7 mouse cellular contexts compared by ENCODE assay signal in genomic region chr4:108832916-108833827, GRCm38 (mm10). TPM values are rescaled to one million over a fixed set of nuclear protein-coding genes. Genes with fewer than 3 reads are reported as not detected.
A peak's percentile ranks its signal among the peaks of the same experiment; 100 is the strongest.
DNase-seq lines count a peak whose midpoint lies in the region; ATAC-seq lines count a peak whose summit lies in the region.

Gene Btf3l4 (minus strand): TSS chr4:108833614.

- H3K4me2 ChIP-seq in embryonic facial prominence, embryonic 11.5 days (ENCODE audit: low read depth, low read length): peak within 1 kb of the TSS; percentile 57
- H3K4me2 ChIP-seq in limb, embryonic 11.5 days (ENCODE audit: low read depth, severe bottlenecking): peak within 1 kb of the TSS; percentile 85
- H3K4me2 ChIP-seq in midbrain, embryonic 14.5 days (ENCODE audit: low read length): peak within 1 kb of the TSS; percentile 65

- peak; percentile 95 for DNase-seq in adrenal gland, postnatal 14 days
- DNase-seq in embryonic facial prominence, embryonic 11.5 days (ENCODE audit: low spot score): peak; percentile 98
- peak; percentile 99 for DNase-seq in heart, adult 11 months
- peak; percentile 90 for DNase-seq in kidney, adult 18-20 months
- DNase-seq in limb, embryonic 11.5 days (ENCODE audit: low spot score): peak; percentile 97
- DNase-seq in midbrain, embryonic 14.5 days: peak; percentile 98
- DNase-seq in spleen, adult 18-20 months: peak; percentile 79 to 83

- no peaks in the 10 kb centered on the region for H3K9me3 ChIP-seq in embryonic facial prominence, embryonic 11.5 days (replicated peaks; ENCODE audit: control insufficient read depth, low read length)
- no peaks in the 10 kb centered on the region for H3K9me3 ChIP-seq in limb, embryonic 11.5 days (ENCODE audit: control insufficient read depth, low read length)
- H3K9me3 ChIP-seq in midbrain, embryonic 14.5 days (ENCODE audit: control insufficient read depth, low read length): no peaks in the 10 kb centered on the region

- no peaks in the 10 kb centered on the region; the same call in 1 of the 2 replicates for H3K36me3 ChIP-seq in embryonic facial prominence, embryonic 11.5 days (replicated peaks; ENCODE audit: control insufficient read depth, insufficient read depth, low read depth, low read length)
- peaks cover 7% of the 10 kb centered on the region; the same call in 1 of the 2 replicates for H3K36me3 ChIP-seq in limb, embryonic 11.5 days (ENCODE audit: control insufficient read depth, insufficient read depth, low read length)
- H3K36me3 ChIP-seq in midbrain, embryonic 14.5 days (ENCODE audit: control insufficient read depth, insufficient read depth, low read length): peaks cover 19% of the 10 kb centered on the region

- H3K27ac ChIP-seq in embryonic facial prominence, embryonic 11.5 days (replicated peaks; ENCODE audit: low read depth, low read length): peak within 1 kb of the TSS; percentile 98
- peak within 1 kb of the TSS; percentile 98 for H3K27ac ChIP-seq in limb, embryonic 11.5 days (replicated peaks; ENCODE audit: low read depth, low read length)
- peak within 1 kb of the TSS; percentile 100 for H3K27ac ChIP-seq in midbrain, embryonic 14.5 days (replicated peaks; ENCODE audit: low read depth, low read length)

- H3K4me3 ChIP-seq in embryonic facial prominence, embryonic 11.5 days (ENCODE audit: low read depth, low read length): peak within 1 kb of the TSS; percentile 97
- H3K4me3 ChIP-seq in limb, embryonic 11.5 days (ENCODE audit: low read depth, low read length): peak within 1 kb of the TSS; percentile 95
- peak within 1 kb of the TSS; percentile 95 for H3K4me3 ChIP-seq in midbrain, embryonic 14.5 days (replicated peaks; ENCODE audit: low read depth, low read length)

- under 1% methylated on average over 59 of the region's 73 CpGs for WGBS in embryonic facial prominence, embryonic 11.5 days
- under 1% methylated on average over 71 of the region's 73 CpGs for WGBS in limb, embryonic 11.5 days
- under 1% methylated on average over 65 of the region's 73 CpGs for WGBS in midbrain, embryonic 14.5 days

- H3K27me3 ChIP-seq in embryonic facial prominence, embryonic 11.5 days (ENCODE audit: control insufficient read depth, insufficient read depth, low read length): no peaks in the 10 kb centered on the region
- no peaks in the 10 kb centered on the region for H3K27me3 ChIP-seq in limb, embryonic 11.5 days (ENCODE audit: control insufficient read depth, insufficient read depth, low read length)
- H3K27me3 ChIP-seq in midbrain, embryonic 14.5 days (ENCODE audit: control insufficient read depth, insufficient read depth, low read length): no peaks in the 10 kb centered on the region

- ATAC-seq in embryonic facial prominence, embryonic 11.5 days (replicated peaks; ENCODE audit: insufficient number of reproducible peaks, low FRiP score, low TSS enrichment, low read depth): peak; percentile 94
- ATAC-seq in limb, embryonic 11.5 days (ENCODE audit: insufficient number of reproducible peaks, low FRiP score, low TSS enrichment, low read depth): peak; percentile 94
- ATAC-seq in midbrain, embryonic 14.5 days (ENCODE audit: low FRiP score, low TSS enrichment): peak; percentile 94

- H3K9ac ChIP-seq in embryonic facial prominence, embryonic 11.5 days (replicated peaks; ENCODE audit: low read length): peak within 1 kb of the TSS; percentile 99
- H3K9ac ChIP-seq in limb, embryonic 11.5 days (ENCODE audit: low read length): peak within 1 kb of the TSS; percentile 94
- peak within 1 kb of the TSS; percentile 99 for H3K9ac ChIP-seq in midbrain, embryonic 14.5 days (replicated peaks; ENCODE audit: low read length)

- H3K4me1 ChIP-seq in embryonic facial prominence, embryonic 11.5 days (ENCODE audit: control insufficient read depth, insufficient read depth, low read length): no peaks in the 10 kb centered on the region
- H3K4me1 ChIP-seq in limb, embryonic 11.5 days (ENCODE audit: control insufficient read depth, insufficient read depth, low read length): peaks cover 8% of the 10 kb centered on the region
- H3K4me1 ChIP-seq in midbrain, embryonic 14.5 days (ENCODE audit: control insufficient read depth, insufficient read depth, low read length): peaks cover 35% of the 10 kb centered on the region

RNA-seq across cellular contexts. Expression of gene Btf3l4, which starts in this region (rescaled TPM):
- total RNA-seq in adrenal gland, postnatal 14 days (2021): 116 and 127 TPM in 2 replicates
- 253 and 305 TPM in 2 replicates for polyA plus RNA-seq in embryonic facial prominence, embryonic 11.5 days (2014; fragmentation: Nextera tagmentation; extraction: Ambion mirVana)
- polyA plus RNA-seq in limb, embryonic 11.5 days (2014; fragmentation: Nextera tagmentation; extraction: Ambion mirVana): 249 and 251 TPM in 2 replicates
- 243 and 255 TPM in 2 replicates for polyA plus RNA-seq in midbrain, embryonic 14.5 days (2014; fragmentation: Nextera tagmentation; extraction: Ambion mirVana)

Comparison
In these comparisons a context has a peak if more than half of its experiments do, and no peak if none do; other contexts are left out.
1. Peak in every context shown above with its lines: DNase-seq, ATAC-seq, H3K4me3 ChIP-seq and H3K27ac ChIP-seq.